Mouse (Mus musculus) liver, embryonic 14.5 days (tissue): ENCODE results near the gene Drg1. TPM values are rescaled to one million over a fixed set of nuclear protein-coding genes. Genes with fewer than 3 reads are reported as not detected.

Experiments
- ATAC-seq: fragments of 200-750 bp; cut with Nextera tagmentation; 2 replicates; pipeline ENCODE4 v1.8.0; 2017; ENCODE audit warnings: moderate number of reproducible peaks, mild to moderate bottlenecking, moderate library complexity; ENCODE audit not compliant: insufficient read depth
- DNase-seq, 3 experiments: peaks; one replicate each; pipeline ENCODE4 v3.0.0-alpha.2; 2012 to 2013; ENCODE audit warnings: low read depth in 3 of 3, low spot score in 3 of 3
- H3K27ac ChIP-seq: fragments of 300-500 bp; sonication (generic); 2 replicates; pipeline ENCODE4 v1.5.1; 2014; ENCODE audit warnings: moderate library complexity, mild to moderate bottlenecking, control low read depth, inconsistent platforms
- H3K27me3 ChIP-seq: fragments of 300-500 bp; sonication (generic); 2 replicates; pipeline ENCODE4 v1.6.1; 2014; ENCODE audit warnings: mild to moderate bottlenecking, low read length, moderate library complexity; ENCODE audit not compliant: control insufficient read depth, insufficient read depth
- H3K36me3 ChIP-seq: fragments of 300-500 bp; sonication (generic); replicated peaks from 2 replicates; pipeline ENCODE4 v1.6.1; 2014; ENCODE audit warnings: low read depth; ENCODE audit not compliant: control insufficient read depth, insufficient read depth
- H3K4me1 ChIP-seq, 2 experiments: fragments of 200-500 bp in 1 of 2; fragments of 300-500 bp in 1 of 2; sonication (generic) in 1 of 2; replicated peaks; 2 replicates each; pipeline ENCODE4 v1.6.1; 2012 to 2014; ENCODE audit warnings: antibody characterized with exemption in 1 of 2, inconsistent platforms in 1 of 2, low read length in 1 of 2; ENCODE audit not compliant: control insufficient read depth in 2 of 2, insufficient read depth in 2 of 2
- H3K4me2 ChIP-seq: fragments of 300-500 bp; sonication (generic); 2 replicates; pipeline ENCODE4 v1.6.1; 2014; ENCODE audit warnings: low read depth, mild to moderate bottlenecking, control low read depth, moderate library complexity
- H3K4me3 ChIP-seq, 2 experiments: fragments of 200-500 bp in 1 of 2; fragments of 300-500 bp in 1 of 2; sonication (generic) in 1 of 2; 2 replicates each; pipeline ENCODE4 v1.5.1; 2012 to 2014; ENCODE audit warnings: low read depth in 2 of 2, low read length in 2 of 2, mild to moderate bottlenecking in 2 of 2, control low read depth in 1 of 2, inconsistent platforms in 1 of 2, moderate library complexity in 1 of 2; ENCODE audit not compliant: insufficient read depth in 1 of 2
- H3K9ac ChIP-seq: fragments of 300-500 bp; sonication (generic); replicated peaks from 2 replicates; pipeline ENCODE4 v1.6.1; 2014; ENCODE audit warnings: mild to moderate bottlenecking, control low read depth, moderate library complexity
- H3K9me3 ChIP-seq: fragments of 300-500 bp; sonication (generic); 2 replicates; pipeline ENCODE4 v1.6.1; 2016; ENCODE audit warnings: low read length, mixed read lengths; ENCODE audit not compliant: control insufficient read depth
- CTCF ChIP-seq: IDR thresholded peaks from 2 replicates; pipeline ENCODE4 v1.5.1; 2016; ENCODE audit warnings: antibody characterized with exemption, low read depth, control low read depth
- EP300 ChIP-seq: IDR thresholded peaks from 2 replicates; pipeline ENCODE4 v1.6.1; 2016; ENCODE audit warnings: antibody characterized with exemption, low read depth
- WGBS: fragments of 180-500 bp; shearing (Covaris S2); extraction: QIAGEN DNeasy Blood & Tissue Kit; methylation state at CpG from one replicate; pipeline ENCODE4 v1.1.7; 2014; ENCODE audit not compliant: insufficient replicate concordance; 5-methylcytosine and 5-hydroxymethylcytosine counted together
- polyA plus RNA-seq, 2 experiments: library from polyadenylated mRNA; depleted of rRNA in 1 of 2; stranded (reverse) in 1 of 2; unstranded in 1 of 2; fragments of >200 nt; fragmentation: Nextera tagmentation in 1 of 2; extraction: Ambion mirVana in 1 of 2; gene quantifications; 2 replicates each; pipeline versions ENCODE4 v1.2.1 to v1.2.3; 2012 to 2014

Drg1 gene
- polyA plus RNA-seq, 2 experiments: 38.4 to 112 TPM

DNA sequence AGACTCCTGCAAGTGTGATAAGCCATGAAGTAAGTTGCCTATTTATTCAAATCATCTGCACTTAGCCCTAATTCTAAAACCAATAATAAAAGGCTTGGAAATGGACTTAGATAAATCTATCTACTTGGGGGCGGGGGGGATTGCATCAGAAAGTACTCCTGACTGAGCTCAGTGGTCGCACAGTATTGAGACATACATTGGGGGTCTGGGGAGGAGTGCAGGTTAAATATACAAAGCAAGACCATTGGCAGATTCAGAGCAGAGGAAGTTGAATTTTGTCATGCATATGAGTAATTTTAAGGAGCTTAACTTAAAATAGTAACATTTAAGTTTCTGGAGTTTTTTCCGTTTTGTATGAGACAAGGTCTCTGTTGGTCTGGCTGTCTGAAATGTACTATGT is 34.0 kb downstream of the Drg1 start:
- Histone ChIP-seq H3K27ac (no peak overlapping the region), H3K27me3 (no peaks in the 10 kb centered on the region), H3K9ac (no peak overlapping the region), H3K9me3 (no peaks in the 10 kb centered on the region), H3K4me3 (no peak overlapping the region), H3K4me1 (no peaks in the 10 kb centered on the region), H3K4me2 (no peak overlapping the region), H3K36me3 (peaks cover 75% of the 10 kb centered on the region)
- WGBS: 71% methylated on average over 3 of the region's 3 CpGs
- no peak for ATAC-seq
- DNase-seq: no peak
- TF ChIP-seq CTCF: no peak

DNA sequence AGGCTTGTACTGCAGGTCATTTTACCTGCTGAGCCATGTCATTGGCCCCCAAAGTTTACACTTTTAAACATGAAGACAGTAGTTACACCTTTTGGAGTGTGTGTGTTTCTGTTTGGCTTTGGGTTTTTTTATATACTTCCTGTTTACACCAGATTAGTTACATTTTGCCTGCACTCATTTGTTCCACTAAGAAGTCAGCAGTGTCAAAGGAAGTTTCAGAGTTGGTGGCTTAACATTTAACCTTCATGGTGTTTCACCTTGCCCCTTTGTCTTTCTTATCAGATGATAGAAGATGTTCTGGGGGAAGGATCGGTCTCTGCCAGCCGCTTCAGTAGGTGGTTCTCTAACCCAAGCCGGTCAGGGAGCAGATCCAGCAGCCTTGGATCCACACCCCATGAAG is 39.1 kb downstream of the Drg1 start:
- no peaks in the 10 kb centered on the region for H3K9me3 ChIP-seq
- H3K9ac ChIP-seq: no peak overlapping the region
- no peaks in the 10 kb centered on the region for H3K4me1 ChIP-seq
- no peak overlapping the region for H3K4me3 ChIP-seq
- no peak overlapping the region for H3K4me2 ChIP-seq
- WGBS: 88% methylated on average over 3 of the region's 3 CpGs
- peaks cover 82% of the 10 kb centered on the region for H3K36me3 ChIP-seq
- ATAC-seq (no peak), DNase-seq (no peak)
- H3K27ac ChIP-seq: no peak overlapping the region
- no peak for TF ChIP-seq CTCF
- TF ChIP-seq EP300: no peak
- no peaks in the 10 kb centered on the region for H3K27me3 ChIP-seq

DNA sequence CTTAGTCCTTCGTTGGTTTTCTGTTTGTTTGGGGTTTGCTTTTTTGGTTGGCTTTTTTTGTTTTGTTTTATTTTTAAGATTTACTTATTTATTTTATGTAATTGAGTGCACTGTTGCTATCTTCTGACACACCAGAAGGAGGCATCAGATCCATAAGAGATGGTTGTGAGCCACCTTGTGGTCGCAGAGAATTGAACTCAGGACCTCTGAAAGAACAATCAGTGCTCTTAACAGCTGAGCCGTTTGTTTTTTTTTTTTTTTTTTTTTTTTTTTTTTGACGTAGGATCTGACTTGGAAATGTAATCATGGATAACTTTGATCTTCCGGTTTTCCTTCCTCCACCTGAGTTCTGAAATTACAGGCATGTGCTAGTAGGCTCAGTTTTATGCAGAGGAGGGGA is 43.1 kb downstream of the Drg1 start:
- no peak overlapping the region for H3K4me2 ChIP-seq

DNA sequence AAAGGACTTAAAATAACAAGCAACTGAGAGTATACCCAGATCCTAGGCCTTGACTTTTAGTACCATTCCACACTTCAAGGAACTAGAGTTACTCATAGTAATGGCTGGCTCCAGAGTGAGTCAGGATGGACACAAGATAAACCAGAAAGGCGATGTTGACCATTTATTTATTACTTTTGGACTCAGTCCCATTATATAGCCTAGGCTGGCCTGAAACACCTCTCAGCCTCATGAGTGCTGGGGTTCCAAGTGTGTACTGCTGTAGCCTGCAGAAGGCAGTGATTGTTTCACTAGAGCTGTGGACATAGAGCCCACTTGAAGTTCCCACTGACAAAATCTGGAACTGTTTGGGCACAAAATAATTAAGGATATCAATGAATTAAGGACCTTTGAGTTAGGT is 53.7 kb downstream of the Drg1 start:
- Histone ChIP-seq H3K9me3 (no peaks in the 10 kb centered on the region), H3K4me2 (no peak overlapping the region), H3K4me3 (no peak overlapping the region), H3K9ac (no peak overlapping the region), H3K4me1 (no peaks in the 10 kb centered on the region), H3K27ac (no peak overlapping the region), H3K27me3 (no peaks in the 10 kb centered on the region), H3K36me3 (peaks cover 60% of the 10 kb centered on the region)
- DNase-seq: no peak
- ATAC-seq: no peak
- WGBS: 82% methylated on average over 1 of the region's 1 CpGs
- no peak for TF ChIP-seq CTCF

More for the DNA sequence above, 43.1 kb downstream of the Drg1 start:
- WGBS: 70% methylated on average over 5 of the region's 5 CpGs
- H3K27ac ChIP-seq: no peak overlapping the region
- no peaks in the 10 kb centered on the region for H3K27me3 ChIP-seq
- no peaks in the 10 kb centered on the region for H3K9me3 ChIP-seq
- peaks cover 80% of the 10 kb centered on the region for H3K36me3 ChIP-seq
- no peak for DNase-seq
- TF ChIP-seq CTCF: no peak
- no peak for TF ChIP-seq EP300
- no peak overlapping the region for H3K4me3 ChIP-seq
- no peak for ATAC-seq
- no peaks in the 10 kb centered on the region for H3K4me1 ChIP-seq
- no peak overlapping the region for H3K9ac ChIP-seq

DNA sequence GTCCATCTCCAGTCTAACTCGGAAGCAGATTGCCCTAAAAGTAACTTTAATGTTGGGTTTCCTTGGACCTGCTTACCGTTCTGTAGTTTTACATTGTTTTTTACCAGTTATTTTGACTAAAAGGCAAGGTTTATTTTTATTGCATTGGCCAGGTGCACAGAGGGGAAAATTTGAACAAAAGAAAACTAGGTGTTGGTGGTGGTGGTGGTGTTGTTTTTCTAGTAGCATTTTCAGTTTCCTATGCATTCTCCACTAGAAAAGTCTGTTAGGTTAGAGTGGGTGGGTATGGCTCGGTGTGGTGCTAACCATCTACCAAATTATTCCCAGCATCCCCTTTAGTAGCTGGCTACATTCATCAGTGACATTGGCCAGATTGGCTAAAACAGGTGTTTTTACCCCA is 59.4 kb downstream of the Drg1 start:
- H3K27me3 ChIP-seq: no peaks in the 10 kb centered on the region
- H3K4me3 ChIP-seq: no peak overlapping the region
- peaks cover 0 to 5% of the 10 kb centered on the region in 2 experiments; a peak in 2 of 4 replicates for H3K4me1 ChIP-seq
- ATAC-seq (no peak), DNase-seq (no peak)
- peaks cover 51% of the 10 kb centered on the region for H3K36me3 ChIP-seq
- H3K27ac ChIP-seq: no peak overlapping the region
- no peak overlapping the region for H3K4me2 ChIP-seq
- H3K9me3 ChIP-seq: no peaks in the 10 kb centered on the region
- TF ChIP-seq EP300 (no peak), CTCF (no peak)
- 77% methylated on average over 3 of the region's 3 CpGs for WGBS
- H3K9ac ChIP-seq: no peak overlapping the region

DNA sequence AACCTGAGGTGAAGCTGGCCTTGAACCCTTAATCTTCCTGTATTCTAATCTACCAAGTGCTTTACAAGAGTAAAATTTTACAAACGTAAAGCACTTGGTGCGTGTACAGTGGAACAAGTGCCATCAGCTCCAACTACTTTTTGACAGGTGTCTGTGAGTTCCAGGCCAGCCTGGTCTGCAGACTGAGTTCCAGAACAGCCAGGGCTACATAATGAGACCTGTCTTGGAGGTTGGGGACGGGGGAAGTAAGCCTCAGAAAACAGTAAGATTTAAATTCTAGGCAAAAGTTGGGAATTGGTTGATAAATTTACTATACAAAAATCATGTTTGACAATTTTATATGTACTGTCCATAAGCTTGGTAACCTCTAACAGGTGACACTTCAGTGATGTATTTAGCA is 61.0 kb downstream of the Drg1 start:
- H3K4me2 ChIP-seq: peak overlapping the region; percentile 63
- H3K4me1 ChIP-seq: peaks cover 0 to 5% of the 10 kb centered on the region in 2 experiments; a peak in 2 of 4 replicates
- no peaks in the 10 kb centered on the region for H3K27me3 ChIP-seq
- TF ChIP-seq EP300 (no peak), CTCF (no peak)
- WGBS: 84% methylated on average over 3 of the region's 3 CpGs
- no peaks in the 10 kb centered on the region for H3K9me3 ChIP-seq
- no peak for DNase-seq
- no peak overlapping the region for H3K27ac ChIP-seq
- H3K4me3 ChIP-seq: no peak overlapping the region
- H3K9ac ChIP-seq: no peak overlapping the region; the same call in 1 of the 2 replicates
- no peak for ATAC-seq
- peaks cover 46% of the 10 kb centered on the region for H3K36me3 ChIP-seq
